Mouse (Mus musculus) G1E (cell line): ENCODE measurements at regions not wholly inside any gene's neighbourhood (a gene's known extent, or its start where the extent isn't known, plus 50 kb on each side); places are given as distances from the start of the nearest gene placed in this dataset.

ENCODE experiments used
- CTCF ChIP-seq: IDR thresholded peaks from 2 replicates; pipeline ENCODE4 v1.5.1; 2012; ENCODE audit warnings: low read depth, low read length, inconsistent platforms, mixed read lengths
- GATA1 ChIP-seq: IDR thresholded peaks from 2 replicates; pipeline ENCODE4 v1.6.1; 2012; ENCODE audit warnings: borderline replicate concordance, low read length, inconsistent platforms, mixed read lengths

GRCm38 (mm10) chr7:73163687-73164086 lies 211.6 kb upstream of the Rgma start:
- no peak for TF ChIP-seq CTCF
- no peak for TF ChIP-seq GATA1
